Mouse (Mus musculus) adrenal gland (tissue): ENCODE measurements around the gene Glcci1.

Experiments
- intact Hi-C: fragments of 180-260 bp; cut with DNase I; formaldehyde crosslinking; loops from one replicate; pipeline ENCODE4 v1.15.1; 2025

Glcci1 gene

GRCm38 (mm10) chr6:8544822-8545221 lies 35.4 kb downstream of the Glcci1 start:
- intact Hi-C loops, result no loop called here

DNA sequence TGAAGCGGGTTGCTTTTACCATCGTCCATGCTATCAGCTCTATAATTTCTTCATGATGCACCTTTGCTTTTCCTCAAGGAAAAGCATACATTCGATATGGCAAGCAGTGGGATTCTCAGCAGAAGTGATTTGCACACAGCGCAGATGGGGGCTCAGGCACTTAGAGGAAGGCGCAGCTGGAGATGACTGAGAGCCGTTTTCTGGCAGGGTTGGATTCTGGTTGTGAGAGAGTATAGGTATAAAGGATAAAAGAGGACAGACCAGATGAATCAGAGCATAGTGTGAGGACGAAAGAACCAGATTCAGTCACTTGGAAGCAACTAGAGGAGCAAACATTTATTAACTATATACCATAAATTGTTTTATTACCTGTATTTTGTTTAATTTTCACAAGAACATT lies 36.4 kb downstream of the Glcci1 start:
- intact Hi-C loops, result no loop called here

GRCm38 (mm10) chr6:8551155-8551554 lies 41.8 kb downstream of the Glcci1 start:
- intact Hi-C loops, result no loop called here

DNA sequence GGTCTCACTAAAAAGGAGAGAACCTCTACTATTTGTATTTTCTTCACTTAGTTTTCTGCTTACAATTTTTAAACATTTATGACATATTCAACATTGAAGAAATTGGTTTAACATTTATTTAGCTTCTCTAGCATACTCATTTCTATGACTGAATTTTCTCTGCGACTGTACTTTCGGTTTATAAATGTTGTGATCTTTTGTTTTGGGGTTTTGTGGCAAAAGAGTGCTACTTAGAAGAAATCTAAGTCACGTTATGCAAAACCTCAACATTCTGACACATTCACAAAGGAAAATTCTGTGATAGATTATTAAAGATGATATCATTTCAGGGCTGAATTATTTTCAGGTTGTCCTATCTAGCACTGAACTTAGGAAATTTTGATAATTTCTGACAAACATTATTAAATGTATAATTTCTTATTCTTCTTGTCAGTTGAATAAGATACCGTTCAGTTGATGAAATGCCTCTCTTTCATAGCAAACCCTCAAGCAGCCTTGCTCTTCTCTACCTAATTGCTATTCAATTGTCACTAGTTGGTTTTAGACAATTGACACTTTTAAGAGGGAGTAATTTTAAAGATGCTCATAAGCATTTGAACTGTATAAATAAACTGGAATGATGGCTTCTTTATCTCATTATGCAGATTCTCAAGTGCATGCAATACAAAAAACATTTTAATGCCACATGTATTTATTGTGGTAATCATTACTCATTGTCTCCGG lies 47.6 kb downstream of the Glcci1 start:
- intact Hi-C loops, result no loop called here

DNA sequence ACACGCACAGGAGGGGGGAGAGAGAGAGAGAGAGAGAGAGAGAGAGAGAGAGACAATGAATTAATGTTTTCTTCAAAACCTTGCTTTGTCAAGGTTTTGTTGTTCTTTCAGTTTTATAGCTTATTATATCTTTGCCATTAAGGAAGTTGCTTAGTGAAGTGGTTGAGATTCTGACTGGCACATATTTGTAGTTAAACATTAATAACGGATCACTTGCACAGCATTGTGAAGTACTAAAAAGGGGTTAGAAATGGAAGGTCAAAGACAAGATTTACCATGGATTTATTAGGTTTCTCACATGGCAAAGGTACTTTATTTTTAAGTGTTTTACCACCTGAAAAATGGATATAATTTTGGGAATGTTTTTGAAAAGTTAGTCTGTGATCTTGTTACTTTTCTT lies 51.3 kb downstream of the Glcci1 start:
- intact Hi-C loops, result no loop called here

GRCm38 (mm10) chr6:8582377-8582776 lies 73.0 kb downstream of the Glcci1 start:
- intact Hi-C loops, result no loop called here

DNA sequence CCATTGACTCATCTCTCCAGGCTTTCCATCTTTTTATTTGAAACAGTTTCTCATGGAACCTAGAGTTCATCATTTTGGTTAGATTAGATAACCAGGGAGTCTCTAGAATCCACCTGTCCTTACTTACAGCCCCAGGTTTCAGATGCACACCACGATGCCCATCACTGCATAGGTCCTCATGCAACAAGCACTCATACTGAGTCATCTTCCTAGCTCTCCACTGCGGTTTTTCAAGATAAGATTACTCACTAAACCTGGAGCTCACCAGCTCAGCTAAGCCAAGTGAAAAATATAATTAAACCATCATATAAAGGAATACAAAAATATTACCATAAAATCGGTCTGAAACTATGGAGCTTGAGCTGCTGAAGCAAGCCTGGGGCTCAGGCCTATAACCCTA lies 74.5 kb downstream of the Glcci1 start:
- intact Hi-C loops, result no loop called here

DNA sequence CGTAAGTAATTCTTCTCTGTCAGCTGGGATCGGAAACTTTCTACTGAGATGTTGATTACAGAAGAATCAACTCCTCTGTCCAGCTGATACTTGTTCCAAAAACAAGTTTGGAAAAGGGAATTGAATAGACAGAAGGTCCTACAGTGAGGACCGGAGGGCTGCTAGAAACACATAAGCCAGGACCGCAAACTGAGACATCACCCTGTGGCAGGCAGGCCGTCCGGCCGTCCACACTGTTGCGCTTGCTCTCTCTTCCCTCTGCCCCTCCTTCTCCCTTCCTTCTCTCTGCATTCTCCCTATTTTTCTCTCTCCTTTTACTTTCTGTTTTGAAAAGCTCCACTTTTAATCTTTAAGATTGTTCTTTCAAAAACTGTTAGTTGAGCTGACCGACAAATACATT lies 82.3 kb downstream of the Glcci1 start:
- intact Hi-C loops, result no loop called here

DNA sequence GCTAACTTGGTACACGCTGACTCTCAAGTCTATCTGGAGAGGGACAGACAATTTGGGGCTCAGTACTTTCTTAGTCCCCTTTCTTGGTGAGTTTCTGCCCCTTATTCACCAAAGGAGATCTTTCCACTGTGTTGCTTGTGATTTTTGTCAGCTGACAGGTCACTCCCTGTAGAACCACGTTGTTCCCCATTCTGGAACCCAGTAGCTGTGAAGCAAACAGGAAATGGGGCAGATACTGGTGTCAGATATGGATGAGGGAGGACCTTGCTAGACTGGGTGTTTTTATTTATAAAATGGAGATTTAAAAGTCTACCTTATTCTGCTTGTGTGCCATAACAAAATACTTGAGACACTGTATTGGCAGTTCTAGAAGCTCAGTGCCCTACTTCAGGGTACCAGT lies 108.0 kb downstream of the Glcci1 start:
- intact Hi-C loops, result no loop called here

GRCm38 (mm10) chr6:8619582-8620350 lies 110.4 kb downstream of the Glcci1 start:
- intact Hi-C loops, result no loop called here

DNA sequence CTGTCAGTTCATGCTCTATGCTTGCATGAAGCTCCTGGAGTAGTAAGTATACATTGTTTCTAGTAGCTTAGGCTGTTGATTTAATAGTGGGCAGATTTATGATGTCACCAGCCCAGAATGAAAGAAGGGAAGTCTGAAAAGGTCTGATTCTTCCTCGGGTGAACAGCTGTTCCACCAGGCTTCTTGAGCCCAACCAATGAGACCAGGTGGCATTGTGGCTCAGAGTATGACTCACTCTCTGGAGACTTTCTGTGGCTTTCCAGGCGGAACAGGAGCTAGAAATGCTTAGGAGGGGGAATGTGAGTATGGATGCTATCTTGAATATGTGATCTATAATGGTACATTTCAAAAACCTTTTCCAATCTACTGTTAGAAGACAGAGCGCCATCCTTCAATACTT lies 113.6 kb downstream of the Glcci1 start:
- intact Hi-C loops, result no loop called here

DNA sequence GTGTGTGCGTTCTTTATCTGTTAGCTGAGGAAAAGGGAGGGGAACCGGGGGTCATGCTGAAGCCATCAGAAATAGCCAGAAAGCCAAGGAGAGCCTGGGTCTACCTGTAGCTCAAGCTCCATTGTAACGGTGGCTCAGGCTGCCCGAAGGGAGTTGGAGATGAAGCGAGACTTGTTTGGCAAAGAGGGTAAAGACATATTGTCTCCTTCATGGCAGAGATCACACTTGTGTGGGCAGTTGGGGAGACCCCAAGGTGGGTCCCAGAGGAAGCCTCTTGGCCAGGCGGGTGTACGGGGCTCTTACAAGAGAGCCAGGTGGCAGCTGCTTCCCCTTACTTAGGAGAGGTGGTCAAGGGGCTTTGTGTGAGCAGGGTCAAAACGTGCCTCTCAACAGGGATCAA lies 118.8 kb downstream of the Glcci1 start:
- intact Hi-C loops, result no loop called here

DNA sequence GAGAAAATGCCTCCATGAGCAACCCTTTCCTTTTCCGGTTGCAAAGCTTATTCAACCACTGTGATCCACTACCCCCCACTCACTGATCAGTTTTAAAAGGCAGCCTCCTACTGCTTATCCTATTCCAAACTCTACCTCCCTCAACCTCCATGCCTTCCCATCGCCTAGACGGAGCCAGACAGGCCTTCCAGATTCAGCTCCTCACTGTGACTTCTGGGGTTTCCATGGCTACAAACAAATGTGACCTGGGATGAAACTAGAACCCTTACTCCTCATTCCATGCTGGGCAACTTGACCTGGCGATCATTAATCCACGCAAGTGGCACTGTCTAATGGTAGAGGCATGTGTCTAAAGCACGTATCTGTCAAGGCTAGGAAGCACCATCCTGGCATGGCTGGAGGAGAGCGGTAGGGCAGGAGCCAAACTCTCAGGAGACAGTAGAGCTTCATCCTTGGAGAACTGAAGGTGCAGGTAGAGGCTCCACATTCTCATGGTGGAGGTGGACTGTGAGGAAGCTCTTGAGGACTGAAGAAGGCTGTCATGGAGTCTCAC lies 119.4 kb downstream of the Glcci1 start:
- intact Hi-C loops, result no loop called here

DNA sequence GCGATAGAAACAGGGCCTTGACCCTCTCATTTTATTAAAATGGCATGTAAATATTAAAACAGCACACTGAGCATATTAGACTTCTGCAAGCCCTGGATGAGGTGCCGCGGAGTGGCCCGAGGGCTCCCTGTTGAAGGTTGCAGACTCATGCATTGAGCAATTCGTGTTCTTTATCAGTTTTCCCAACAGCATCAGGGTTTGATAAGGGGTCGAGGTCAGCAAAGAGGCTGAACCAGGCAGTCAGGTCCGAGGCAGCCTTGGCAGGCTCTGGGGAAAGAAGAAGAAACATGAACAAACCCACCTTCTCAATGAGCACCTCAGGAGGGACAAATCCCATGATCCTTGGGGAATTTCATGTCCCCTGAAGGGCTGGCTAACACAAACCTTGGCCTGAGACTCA lies 121.1 kb downstream of the Glcci1 start:
- intact Hi-C loops, result no loop called here

- intact Hi-C loops, result no loop called here
Measured at GRCm38 (mm10) chr6:8631362-8631761, 122.0 kb downstream of the Glcci1 start.

DNA sequence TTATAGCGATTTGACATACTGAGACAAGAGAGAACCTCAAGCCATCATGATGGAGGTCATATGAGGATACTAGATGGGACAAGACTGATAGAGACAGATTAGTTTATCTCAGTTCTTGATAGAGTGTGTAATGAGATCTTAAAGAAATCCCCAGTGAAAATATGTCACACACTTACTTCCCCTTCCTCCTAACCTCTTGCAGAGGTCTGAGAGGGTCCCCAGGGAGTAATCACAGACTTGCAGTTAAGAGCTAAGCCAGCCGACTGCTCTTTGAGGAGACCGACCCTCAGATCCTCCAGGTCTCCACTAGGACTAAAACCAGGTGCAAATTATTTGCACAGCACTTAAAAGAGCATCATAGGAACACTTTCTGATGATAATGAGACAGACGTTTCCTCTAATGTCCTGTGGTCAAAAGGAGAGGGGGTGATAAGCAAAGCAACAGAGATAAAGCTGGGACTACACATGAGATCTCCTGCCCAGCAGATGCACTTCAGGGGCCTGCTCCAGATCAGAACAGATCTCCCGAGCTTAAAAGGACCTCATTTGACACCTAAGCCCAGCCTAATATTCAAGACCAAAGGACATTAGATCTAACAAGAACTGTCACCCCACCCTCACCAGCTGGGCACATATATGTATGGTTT lies 122.7 kb downstream of the Glcci1 start:
- intact Hi-C loops, result no loop called here

DNA sequence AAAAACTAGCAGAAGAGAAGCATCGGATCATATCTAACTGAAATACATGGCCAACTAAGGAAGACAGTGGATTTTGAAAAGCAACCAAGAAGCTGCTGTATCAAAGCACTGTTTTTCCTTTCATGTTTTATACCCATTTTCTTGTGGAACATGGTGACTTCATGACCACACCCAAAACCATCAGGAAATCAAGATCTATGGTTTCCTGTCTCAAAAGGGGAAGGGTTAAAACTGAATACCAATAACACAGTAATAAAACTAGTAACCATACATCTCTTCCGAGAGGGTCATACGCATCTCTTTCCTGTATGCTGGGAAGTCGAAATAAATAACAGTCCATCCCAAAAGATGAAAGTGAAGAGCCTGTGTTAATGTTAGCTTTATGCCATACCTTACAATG lies 123.3 kb downstream of the Glcci1 start:
- intact Hi-C loops, result no loop called here

DNA sequence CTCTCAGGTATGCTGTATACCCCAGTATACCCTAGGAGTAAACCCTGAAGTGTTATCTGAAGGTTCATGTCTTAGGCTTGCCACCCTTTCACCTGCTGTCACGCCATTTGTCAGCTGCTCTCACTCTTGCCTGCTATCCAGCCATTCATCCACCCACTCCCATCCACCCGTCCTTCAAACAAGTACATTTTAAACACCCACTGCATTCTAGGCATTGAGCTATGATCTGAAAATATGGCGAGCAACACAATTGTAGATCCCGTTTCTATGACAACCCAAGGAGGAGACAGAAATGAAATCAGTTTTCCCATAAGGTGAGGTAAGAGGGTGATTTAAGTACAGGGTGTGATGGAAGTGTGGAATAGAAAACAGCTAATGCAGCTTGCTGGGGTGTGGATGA lies 128.7 kb downstream of the Glcci1 start:
- intact Hi-C loops, result no loop called here

DNA sequence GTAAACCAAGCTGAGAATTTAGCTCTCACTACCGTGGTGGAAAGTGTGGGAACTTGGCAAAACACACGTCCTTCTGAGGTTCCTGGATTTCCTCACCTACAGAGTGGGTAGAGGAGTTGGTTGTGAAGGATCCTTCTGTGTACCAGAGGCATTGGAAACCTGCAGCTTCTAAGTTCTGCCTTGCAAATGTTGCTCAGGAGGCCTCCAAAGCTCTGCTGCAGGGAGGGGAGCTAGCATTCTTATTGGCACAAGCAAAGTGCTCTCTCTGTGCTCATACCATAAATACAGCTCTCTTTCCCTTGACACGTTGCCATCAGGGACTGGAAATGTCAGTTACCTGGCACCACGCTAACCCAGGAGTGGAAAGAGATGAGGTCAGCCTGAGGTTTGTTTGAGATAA lies 129.5 kb downstream of the Glcci1 start:
- intact Hi-C loops, result no loop called here

GRCm38 (mm10) chr6:8639526-8639925 lies 130.1 kb downstream of the Glcci1 start:
- intact Hi-C loops, result no loop called here

- intact Hi-C loops, result no loop called here
Measured at GRCm38 (mm10) chr6:8640863-8641262, 131.5 kb downstream of the Glcci1 start.

GRCm38 (mm10) chr6:8644703-8645102 lies 135.3 kb downstream of the Glcci1 start:
- intact Hi-C loops, result no loop called here
